Mouse (Mus musculus) adrenal gland, postnatal 0 days (tissue): ENCODE results near the gene Yod1. TPM values are rescaled to one million over a fixed set of nuclear protein-coding genes. Genes with fewer than 3 reads are reported as not detected.

Experiments used
- polyA plus RNA-seq: library from polyadenylated mRNA; unstranded; fragments of >200 nt; fragmentation: Nextera tagmentation; extraction: Ambion mirVana; gene quantifications from 2 replicates; pipeline ENCODE4 v1.2.1, GENCODE M21; 2015

Yod1 gene
- 8.1 and 8.2 TPM in 2 replicates for polyA plus RNA-seq

GRCm38 (mm10) chr1:130717291-130717871 lies at the start of gene Yod1:
Gene Yod1, plus strand, starts transcription at chr1:130717327.

GRCm38 (mm10) chr1:130715561-130716217 lies 1.4 kb upstream of the Yod1 start, which contains the start of gene Gm29427:
Gene Gm29427, minus strand, starts transcription at chr1:130715799.

GRCm38 (mm10) chr1:130729153-130729552 lies 12.0 kb downstream of the Yod1 start, which contains the start of gene Pfkfb2:
Gene Pfkfb2, minus strand, starts transcription at chr1:130729253.

DNA sequence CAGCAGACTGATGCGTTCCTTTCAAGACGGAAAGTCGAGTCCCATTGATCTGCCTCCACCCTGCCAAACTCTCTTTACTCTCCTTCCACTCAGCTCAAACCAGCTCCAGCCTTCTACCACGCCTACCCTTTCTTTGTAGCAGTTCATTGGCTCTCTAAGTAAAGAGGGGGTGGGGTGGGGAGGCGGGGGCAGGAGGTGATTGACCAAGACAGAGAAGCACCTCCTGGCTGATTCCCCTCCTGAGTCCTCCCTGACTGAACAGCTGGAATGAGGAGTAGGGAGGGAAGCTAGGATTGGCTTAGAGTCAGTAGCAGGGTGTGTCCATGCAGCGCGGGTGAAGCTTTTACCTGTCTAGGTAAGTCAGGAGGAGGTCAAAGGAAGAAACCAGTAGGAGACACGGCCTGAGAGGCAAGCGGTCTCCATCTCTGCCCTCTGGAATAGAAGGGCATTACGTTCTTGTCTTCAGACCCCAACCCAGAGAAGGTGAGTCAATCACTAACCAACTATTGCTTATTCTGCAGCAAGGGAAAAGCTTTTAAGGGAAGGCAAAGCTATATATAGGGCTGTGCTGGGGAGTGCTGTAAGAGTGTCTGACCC lies 14.7 kb downstream of the Yod1 start, which contains the start of gene AA986860:
Gene AA986860 (plus strand): TSS at position 236 of the 597 bp plus-strand sequence.

Other genes with a start within 250 kb of the Yod1 start
- gene Zp3r, start 87.7 kb upstream of the Yod1 start, polyA plus RNA-seq, result not detected in 2 replicates
- 0.21 and 0.52 TPM in 2 replicates for gene C4bp, start 55.7 kb upstream of the Yod1 start, polyA plus RNA-seq
- not detected in 2 replicates for gene Gm29427, start 1.5 kb upstream of the Yod1 start, polyA plus RNA-seq
- 3.4 and 5.8 TPM in 2 replicates for gene Pfkfb2, start 11.9 kb downstream of the Yod1 start, polyA plus RNA-seq
- gene AA986860, start 14.6 kb downstream of the Yod1 start, polyA plus RNA-seq, result 1.7 and 2.1 TPM in 2 replicates
- not detected in 2 replicates for gene Fcamr, start 83.6 kb downstream of the Yod1 start, polyA plus RNA-seq
- 0.03 and 0.06 TPM in 2 replicates for gene Pigr, start 109.4 kb downstream of the Yod1 start, polyA plus RNA-seq
- 0.58 TPM in 1 of 2 replicates, not detected in the other for gene Fcmr, start 148.3 kb downstream of the Yod1 start, polyA plus RNA-seq
- not detected in 2 replicates for gene Il24, start 170.1 kb downstream of the Yod1 start, polyA plus RNA-seq
- gene Il20, start 194.1 kb downstream of the Yod1 start, polyA plus RNA-seq, result not detected in 2 replicates
- gene Il19, start 222.8 kb downstream of the Yod1 start, polyA plus RNA-seq, result 0.65 TPM in 1 of 2 replicates, not detected in the other